Mouse (Mus musculus) liver, embryonic 15.5 days (tissue): ENCODE results near the gene Tmem184a. TPM values are rescaled to one million over a fixed set of nuclear protein-coding genes. Genes with fewer than 3 reads are reported as not detected.

Source experiments
- ATAC-seq: fragments of 200-750 bp; cut with Nextera tagmentation; 2 replicates; pipeline ENCODE4 v1.8.0; 2017; ENCODE audit warnings: moderate number of reproducible peaks, mild to moderate bottlenecking, moderate library complexity; ENCODE audit not compliant: insufficient read depth
- H3K27ac ChIP-seq: fragments of 300-500 bp; sonication (generic); replicated peaks from 2 replicates; pipeline ENCODE4 v1.5.1; 2015; ENCODE audit warnings: mild to moderate bottlenecking, inconsistent platforms
- H3K27me3 ChIP-seq: fragments of 300-500 bp; sonication (generic); 2 replicates; pipeline ENCODE4 v1.6.1; 2015; ENCODE audit warnings: mild to moderate bottlenecking, inconsistent platforms
- H3K36me3 ChIP-seq: fragments of 300-500 bp; sonication (generic); replicated peaks from 2 replicates; pipeline ENCODE4 v1.6.1; 2015; ENCODE audit warnings: moderate library complexity, mild to moderate bottlenecking, inconsistent platforms
- H3K4me1 ChIP-seq: fragments of 300-500 bp; sonication (generic); replicated peaks from 2 replicates; pipeline ENCODE4 v1.6.1; 2015; ENCODE audit warnings: inconsistent platforms
- H3K4me2 ChIP-seq: fragments of 300-500 bp; sonication (generic); 2 replicates; pipeline ENCODE4 v1.6.1; 2015; ENCODE audit warnings: moderate library complexity, mild to moderate bottlenecking, inconsistent platforms
- H3K4me3 ChIP-seq: fragments of 300-500 bp; sonication (generic); replicated peaks from 2 replicates; pipeline ENCODE4 v1.5.1; 2015; ENCODE audit warnings: mild to moderate bottlenecking, inconsistent platforms
- H3K9ac ChIP-seq: fragments of 300-500 bp; sonication (generic); 2 replicates; pipeline ENCODE4 v1.6.1; 2015; ENCODE audit warnings: moderate library complexity, mild to moderate bottlenecking, inconsistent platforms
- H3K9me3 ChIP-seq: fragments of 300-500 bp; sonication (generic); replicated peaks from 2 replicates; pipeline ENCODE4 v1.6.1; 2016; ENCODE audit warnings: inconsistent platforms
- WGBS: fragments of 180-500 bp; shearing (Covaris S2); methylation state at CpG from one replicate; pipeline ENCODE4 v1.1.7; 2015; ENCODE audit warnings: mixed read lengths; ENCODE audit not compliant: insufficient replicate concordance; 5-methylcytosine and 5-hydroxymethylcytosine counted together
- polyA plus RNA-seq: library from polyadenylated mRNA; unstranded; fragments of >200 nt; fragmentation: Nextera tagmentation; extraction: Ambion mirVana; gene quantifications from 2 replicates; pipeline ENCODE4 v1.2.1, GENCODE M21; 2015

Tmem184a gene
- polyA plus RNA-seq, 1 experiment from 2014 or later: 0.68 TPM

GRCm38 (mm10) chr5:139813126-139813490 lies 6.6 kb downstream of the Tmem184a start:
- H3K4me1 ChIP-seq: peaks cover 83% of the 10 kb centered on the region
- no peaks in the 10 kb centered on the region for H3K9me3 ChIP-seq
- no peak for ATAC-seq
- H3K27me3 ChIP-seq: peaks cover 15% of the 10 kb centered on the region; the same call in 1 of the 2 replicates
- no peak overlapping the region; the same call in 1 of the 2 replicates for H3K4me3 ChIP-seq
- H3K9ac ChIP-seq: peak overlapping the region; percentile 30; the same call in 1 of the 2 replicates
- WGBS: 37% methylated on average over 10 of the region's 10 CpGs
- H3K27ac ChIP-seq: peak overlapping the region; percentile 19; the same call in 1 of the 2 replicates
- H3K36me3 ChIP-seq: 0 out of 2 replicates have a peak, but pooled peaks cover 4% of the 10 kb centered on the region
- peak overlapping the region; percentile 1; the same call in 1 of the 2 replicates for H3K4me2 ChIP-seq

- no peak for ATAC-seq
- Histone ChIP-seq H3K9ac (peak overlapping the region; percentile 30; the same call in 1 of the 2 replicates), H3K4me2 (peak overlapping the region; percentile 19; the same call in 1 of the 2 replicates), H3K27me3 (peaks cover 15% of the 10 kb centered on the region; the same call in 1 of the 2 replicates), H3K9me3 (no peaks in the 10 kb centered on the region), H3K4me1 (peaks cover 78% of the 10 kb centered on the region), H3K27ac (peak overlapping the region; percentile 56; the same call in 1 of the 2 replicates), H3K36me3 (peaks cover 8% of the 10 kb centered on the region; the same call in 1 of the 2 replicates), H3K4me3 (no peak overlapping the region; the same call in 1 of the 2 replicates)
- WGBS: 70% methylated on average over 20 of the region's 20 CpGs
These were observed 7.2 kb downstream of the Tmem184a start for GRCm38 (mm10) chr5:139812398-139813125.

- H3K9ac ChIP-seq: no peak overlapping the region; the same call in 1 of the 2 replicates
- H3K4me1 ChIP-seq: peaks cover 77% of the 10 kb centered on the region
- H3K4me3 ChIP-seq: no peak overlapping the region
- 44% methylated on average over 15 of the region's 15 CpGs for WGBS
- peak; percentile 44 for ATAC-seq
- peak overlapping the region; percentile 19 for H3K4me2 ChIP-seq
- H3K36me3 ChIP-seq: peaks cover 12% of the 10 kb centered on the region
- no peaks in the 10 kb centered on the region for H3K9me3 ChIP-seq
- peak overlapping the region; percentile 56 for H3K27ac ChIP-seq
- H3K27me3 ChIP-seq: peaks cover 15% of the 10 kb centered on the region; the same call in 1 of the 2 replicates
These were observed 7.9 kb downstream of the Tmem184a start for GRCm38 (mm10) chr5:139811677-139812397.

GRCm38 (mm10) chr5:139809397-139809796 lies 10.3 kb downstream of the Tmem184a start:
- ATAC-seq: no peak
- Histone ChIP-seq H3K9me3 (no peaks in the 10 kb centered on the region; the same call in 1 of the 2 replicates), H3K9ac (no peak overlapping the region), H3K4me3 (no peak overlapping the region), H3K4me2 (no peak overlapping the region), H3K36me3 (peaks cover 21% of the 10 kb centered on the region), H3K27ac (peak overlapping the region; percentile 65), H3K4me1 (peaks cover 77% of the 10 kb centered on the region), H3K27me3 (peaks cover 15% of the 10 kb centered on the region; the same call in 1 of the 2 replicates)
- 37% methylated on average over 4 of the region's 4 CpGs for WGBS

- H3K4me2 ChIP-seq: peak overlapping the region; percentile 69
- H3K9me3 ChIP-seq: no peaks in the 10 kb centered on the region; the same call in 1 of the 2 replicates
- H3K4me1 ChIP-seq: peaks cover 73% of the 10 kb centered on the region
- peak overlapping the region; percentile 100 for H3K27ac ChIP-seq
- H3K4me3 ChIP-seq: 0 out of 2 replicates have a peak overlapping the region, but pooled peaks have one; percentile 9
- peaks cover 42% of the 10 kb centered on the region for H3K36me3 ChIP-seq
- peak overlapping the region; percentile 74 for H3K9ac ChIP-seq
- ATAC-seq: peak; percentile 3; the same call in 1 of the 2 replicates
- H3K27me3 ChIP-seq: no peaks in the 10 kb centered on the region
- 78% methylated on average over 8 of the region's 8 CpGs for WGBS
These were observed 13.8 kb downstream of the Tmem184a start for GRCm38 (mm10) chr5:139805924-139806323.

GRCm38 (mm10) chr5:139804573-139805111 lies 15.1 kb downstream of the Tmem184a start:
- ATAC-seq: peak; percentile 45
- Histone ChIP-seq H3K9me3 (no peaks in the 10 kb centered on the region; the same call in 1 of the 2 replicates), H3K4me2 (peak overlapping the region; percentile 69), H3K36me3 (peaks cover 55% of the 10 kb centered on the region), H3K27ac (peak overlapping the region; percentile 100), H3K4me1 (peaks cover 83% of the 10 kb centered on the region), H3K4me3 (peak overlapping the region; percentile 36), H3K9ac (peak overlapping the region; percentile 74), H3K27me3 (no peaks in the 10 kb centered on the region)
- 16% methylated on average over 11 of the region's 11 CpGs for WGBS

GRCm38 (mm10) chr5:139804107-139804551 lies 15.6 kb downstream of the Tmem184a start:
- H3K4me2 ChIP-seq: peak overlapping the region; percentile 69
- no peaks in the 10 kb centered on the region for H3K27me3 ChIP-seq
- 3% methylated on average over 6 of the region's 6 CpGs for WGBS
- H3K27ac ChIP-seq: peak overlapping the region; percentile 100
- peak overlapping the region; percentile 74 for H3K9ac ChIP-seq
- H3K4me3 ChIP-seq: peak overlapping the region; percentile 36
- no peaks in the 10 kb centered on the region; the same call in 1 of the 2 replicates for H3K9me3 ChIP-seq
- peaks cover 78% of the 10 kb centered on the region for H3K4me1 ChIP-seq
- H3K36me3 ChIP-seq: peaks cover 60% of the 10 kb centered on the region
- peak; percentile 95 for ATAC-seq

GRCm38 (mm10) chr5:139803601-139804102 lies 16.1 kb downstream of the Tmem184a start:
- Histone ChIP-seq H3K9ac (peak overlapping the region; percentile 60), H3K9me3 (no peaks in the 10 kb centered on the region; the same call in 1 of the 2 replicates), H3K27ac (peak overlapping the region; percentile 100), H3K4me3 (peak overlapping the region; percentile 36), H3K27me3 (no peaks in the 10 kb centered on the region), H3K4me1 (peaks cover 81% of the 10 kb centered on the region), H3K36me3 (peaks cover 65% of the 10 kb centered on the region), H3K4me2 (peak overlapping the region; percentile 69)
- peak; percentile 64 for ATAC-seq
- 7% methylated on average over 12 of the region's 12 CpGs for WGBS

GRCm38 (mm10) chr5:139803165-139803564 lies 16.6 kb downstream of the Tmem184a start:
- peak overlapping the region; percentile 69 for H3K4me2 ChIP-seq
- WGBS: 64% methylated on average over 8 of the region's 8 CpGs
- H3K4me1 ChIP-seq: peaks cover 82% of the 10 kb centered on the region
- peak overlapping the region; percentile 60 for H3K9ac ChIP-seq
- no peaks in the 10 kb centered on the region; the same call in 1 of the 2 replicates for H3K9me3 ChIP-seq
- H3K4me3 ChIP-seq: peak overlapping the region; percentile 36
- peak overlapping the region; percentile 100 for H3K27ac ChIP-seq
- peaks cover 66% of the 10 kb centered on the region for H3K36me3 ChIP-seq
- no peaks in the 10 kb centered on the region for H3K27me3 ChIP-seq
- ATAC-seq: peak; percentile 27; the same call in 1 of the 2 replicates

GRCm38 (mm10) chr5:139801880-139802279 lies 17.8 kb downstream of the Tmem184a start:
- Histone ChIP-seq H3K36me3 (peaks cover 70% of the 10 kb centered on the region), H3K4me3 (no peak overlapping the region), H3K4me1 (peaks cover 90% of the 10 kb centered on the region), H3K9ac (no peak overlapping the region), H3K9me3 (no peaks in the 10 kb centered on the region; the same call in 1 of the 2 replicates), H3K27ac (peak overlapping the region; percentile 100), H3K4me2 (no peak overlapping the region), H3K27me3 (no peaks in the 10 kb centered on the region)
- 85% methylated on average over 10 of the region's 10 CpGs for WGBS
- no peak for ATAC-seq
